Mouse (Mus musculus) E14TG2a.4 (cell line): ENCODE measurements around the gene Fastk.

ENCODE experiments used
- CTCF ChIP-seq: conservative IDR thresholded peaks from 2 replicates; pipeline ENCODE4 v1.5.1; 2014; ENCODE audit warnings: low read length
- NANOG ChIP-seq: IDR thresholded peaks from 2 replicates; pipeline ENCODE4 v1.6.1; 2014; ENCODE audit warnings: borderline replicate concordance, low read length, mixed read lengths

DNA sequence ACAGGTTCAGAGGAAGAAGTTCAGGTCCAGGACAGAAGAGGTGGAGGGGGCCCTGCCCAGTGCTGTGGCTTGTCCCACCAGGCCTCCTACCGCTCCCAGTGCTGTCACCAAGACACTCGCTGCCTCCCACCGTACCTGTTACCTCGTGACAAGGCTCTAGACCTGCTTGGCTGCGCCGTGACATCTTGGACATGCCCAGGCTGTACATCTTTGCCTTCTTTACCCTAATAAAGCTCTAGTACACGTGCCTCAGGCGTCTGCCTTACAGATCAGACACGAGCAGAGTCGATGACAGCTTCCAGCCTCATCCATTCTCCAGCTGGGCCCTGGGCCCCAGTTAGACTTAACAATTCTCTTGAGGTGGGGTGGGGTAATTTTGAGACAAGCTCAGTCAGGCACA is 27.5 kb downstream of the Fastk start:
- TF ChIP-seq CTCF (no peak), NANOG (no peak)
